Mouse (Mus musculus): Measurements from ENCODE around the gene Fzd7.
"Not testable (repeated sequence)": the region's sequence is repeated elsewhere in the genome, so short reads cannot be mapped to it uniquely, and the experiment has no call there.

Gene Fzd7

GRCm38 (mm10) chr1:59482331-59482695, at the start of gene Fzd7:
Gene Fzd7, plus strand, starts transcription at chr1:59482424.
- no peak for DNase-seq (ENCODE audit: low read depth, low spot score)

- DNase-seq (ENCODE audit: low read depth, low spot score): no peak
These were observed 48.9 kb upstream of the Fzd7 start for GRCm38 (mm10) chr1:59433296-59433695.

- DNase-seq (ENCODE audit: low read depth, low spot score): no peak
These were observed 48.2 kb upstream of the Fzd7 start for GRCm38 (mm10) chr1:59434071-59434470.

DNA sequence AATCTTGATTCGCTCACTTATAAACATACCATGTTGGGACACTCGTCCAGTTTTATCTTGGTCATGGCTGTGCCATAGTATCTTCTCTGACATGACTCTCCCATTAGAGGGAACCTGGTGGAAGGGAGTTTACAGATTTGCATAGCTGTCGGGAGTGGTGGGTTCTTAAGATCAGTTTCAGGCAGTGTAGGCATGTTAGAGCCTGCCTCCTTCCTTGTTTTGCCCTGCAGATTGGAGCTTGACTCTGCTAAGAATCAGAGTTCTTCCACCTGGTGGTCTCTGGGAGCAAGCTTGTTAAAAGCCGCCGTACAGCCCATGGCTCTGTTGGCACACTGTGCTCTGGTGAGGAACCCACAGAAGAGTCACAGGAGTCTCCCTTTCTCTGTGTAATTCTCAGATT, 47.0 kb upstream of the Fzd7 start:
- no peak for DNase-seq (ENCODE audit: low read depth, low spot score)

GRCm38 (mm10) chr1:59436321-59436720, 45.9 kb upstream of the Fzd7 start:
- DNase-seq (ENCODE audit: low read depth, low spot score): no peak

- DNase-seq (ENCODE audit: low read depth, low spot score): no peak
These were observed 44.3 kb upstream of the Fzd7 start for GRCm38 (mm10) chr1:59437927-59438326.

DNA sequence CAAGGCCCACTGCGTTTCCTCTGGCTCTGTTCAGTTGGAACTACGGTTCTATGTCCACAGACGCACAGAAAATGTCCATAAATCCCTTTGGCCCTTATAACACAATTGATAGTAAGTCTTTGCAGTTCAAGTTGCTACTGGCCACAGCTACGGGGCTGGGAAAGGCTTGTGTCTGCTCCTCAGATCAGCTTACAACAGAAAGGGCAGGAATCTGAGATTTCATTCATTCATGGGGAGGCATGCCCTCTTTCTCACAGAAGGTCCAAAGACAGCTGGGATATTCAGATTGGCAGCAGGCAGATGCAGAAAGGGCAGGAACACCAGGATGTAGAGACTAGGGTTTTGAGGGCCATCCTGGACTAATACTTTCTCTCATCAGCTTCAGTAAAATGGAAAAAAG, 43.9 kb upstream of the Fzd7 start:
- DNase-seq (ENCODE audit: low read depth, low spot score): no peak

DNA sequence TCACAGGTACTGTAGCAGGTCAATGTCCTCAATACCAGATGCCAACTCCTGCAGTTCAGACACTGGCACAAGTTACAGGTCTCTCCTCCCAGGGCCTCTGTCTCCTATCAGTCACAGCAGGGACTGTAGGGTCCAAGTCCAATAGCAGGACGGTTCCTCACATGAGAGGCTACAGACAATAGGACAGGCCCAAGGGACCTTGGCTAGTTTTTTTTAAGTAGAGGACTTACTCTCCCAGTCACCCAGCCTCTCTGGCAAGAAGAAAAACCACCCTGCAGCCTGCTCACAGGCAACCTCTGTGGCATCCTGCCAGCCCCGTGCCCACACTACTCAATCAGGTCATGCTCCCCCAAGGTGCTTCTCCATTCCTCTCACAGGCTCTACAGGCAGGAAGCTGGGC, 43.0 kb upstream of the Fzd7 start:
- DNase-seq (ENCODE audit: low read depth, low spot score): no peak

GRCm38 (mm10) chr1:59439941-59440340, 42.3 kb upstream of the Fzd7 start:
- DNase-seq (ENCODE audit: low read depth, low spot score): no peak

DNA sequence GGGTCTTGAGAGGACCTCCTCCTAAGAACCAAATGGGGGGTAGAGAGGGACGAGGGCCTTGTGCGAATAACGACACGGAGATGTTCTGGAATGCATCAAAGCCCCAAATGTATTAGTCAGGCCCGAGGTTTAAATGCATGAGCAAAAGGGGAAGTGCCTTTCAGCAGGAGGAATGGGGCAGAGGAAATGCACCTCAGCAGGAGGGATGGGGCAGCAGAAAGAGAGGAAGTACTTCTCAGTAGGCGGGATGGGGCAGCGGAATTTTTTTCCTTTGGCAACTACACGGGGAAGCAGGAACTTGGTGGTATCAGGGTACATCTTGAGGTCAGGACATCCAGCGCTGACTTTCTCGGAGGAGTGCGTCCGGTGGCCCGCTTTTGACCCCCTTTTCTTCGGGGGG, 39.5 kb upstream of the Fzd7 start:
- not testable (repeated sequence) for DNase-seq (ENCODE audit: low read depth, low spot score)

DNA sequence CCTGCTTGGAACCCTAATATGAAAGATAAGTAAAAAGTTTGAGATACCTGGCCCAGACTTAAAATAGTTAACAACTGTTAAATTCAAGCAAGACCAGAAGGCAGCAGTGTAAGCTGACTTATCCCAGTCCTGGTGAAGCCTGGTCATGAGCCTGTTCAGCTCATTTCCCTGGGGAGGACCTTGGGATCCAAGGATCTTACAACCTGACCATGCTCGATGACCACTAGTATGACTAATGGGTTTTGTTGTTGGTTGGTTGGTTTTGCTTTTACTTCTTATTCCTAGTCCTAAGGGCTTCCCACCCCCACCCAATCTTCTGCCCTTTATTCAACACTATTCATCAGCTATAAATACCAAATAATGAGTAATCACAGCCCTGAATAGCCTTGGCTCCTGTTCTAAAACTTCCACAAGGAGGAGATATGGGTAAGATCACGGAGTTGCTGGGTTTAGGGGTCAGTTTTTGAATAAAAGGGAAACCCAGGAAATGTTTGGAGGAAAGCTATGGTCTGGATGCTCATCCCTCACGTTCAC, 38.0 kb upstream of the Fzd7 start:
- no peak for DNase-seq (ENCODE audit: low read depth, low spot score)

DNA sequence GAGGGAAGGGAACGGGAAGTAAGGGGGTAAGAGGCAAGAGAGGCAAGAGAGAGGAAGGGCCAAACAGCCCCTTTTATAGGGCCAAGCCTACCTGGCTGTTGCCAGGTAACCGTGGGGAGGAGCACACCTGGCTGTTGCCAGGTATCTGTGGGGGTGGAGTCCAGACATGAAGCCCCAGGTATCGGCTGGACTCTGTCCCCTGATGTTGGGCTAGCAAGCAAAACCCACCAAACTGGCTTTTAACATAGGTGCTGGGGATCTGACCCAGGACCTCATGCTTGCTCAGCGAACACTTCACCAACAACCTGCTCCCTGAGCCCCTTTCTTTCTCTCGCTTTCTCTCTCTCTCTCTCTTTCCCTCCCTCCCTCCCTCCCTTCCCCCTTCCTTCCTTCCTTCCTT, 37.0 kb upstream of the Fzd7 start:
- no peak for DNase-seq (ENCODE audit: low read depth, low spot score)

- DNase-seq (ENCODE audit: low read depth, low spot score): no peak
These were observed 33.5 kb upstream of the Fzd7 start for GRCm38 (mm10) chr1:59448497-59449270.

DNA sequence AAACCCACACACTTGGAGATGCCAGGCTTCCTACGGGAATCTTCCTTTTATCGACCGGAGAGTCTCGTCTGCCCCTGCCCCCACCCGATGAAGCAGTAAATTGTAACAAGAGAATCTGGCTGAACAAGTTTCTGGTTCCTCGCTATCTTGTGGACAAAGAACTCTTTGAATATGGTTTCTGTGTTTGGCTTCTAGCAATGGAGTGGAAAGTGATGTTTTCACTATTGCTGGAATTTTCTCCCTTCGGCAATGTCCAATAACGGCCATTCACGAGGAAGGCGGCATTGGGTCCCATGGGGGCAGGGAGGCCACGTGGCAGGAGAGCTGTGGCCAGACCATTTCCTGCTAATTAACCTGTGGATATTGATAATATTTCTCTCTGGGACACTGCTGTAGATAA, 32.8 kb upstream of the Fzd7 start:
- no peak for DNase-seq (ENCODE audit: low read depth, low spot score)

GRCm38 (mm10) chr1:59450896-59451295, 31.3 kb upstream of the Fzd7 start:
- DNase-seq (ENCODE audit: low read depth, low spot score): no peak

GRCm38 (mm10) chr1:59451584-59451983, 30.6 kb upstream of the Fzd7 start:
- no peak for DNase-seq (ENCODE audit: low read depth, low spot score)

- DNase-seq (ENCODE audit: low read depth, low spot score): no peak
These were observed 25.4 kb upstream of the Fzd7 start for GRCm38 (mm10) chr1:59456825-59457224.

DNA sequence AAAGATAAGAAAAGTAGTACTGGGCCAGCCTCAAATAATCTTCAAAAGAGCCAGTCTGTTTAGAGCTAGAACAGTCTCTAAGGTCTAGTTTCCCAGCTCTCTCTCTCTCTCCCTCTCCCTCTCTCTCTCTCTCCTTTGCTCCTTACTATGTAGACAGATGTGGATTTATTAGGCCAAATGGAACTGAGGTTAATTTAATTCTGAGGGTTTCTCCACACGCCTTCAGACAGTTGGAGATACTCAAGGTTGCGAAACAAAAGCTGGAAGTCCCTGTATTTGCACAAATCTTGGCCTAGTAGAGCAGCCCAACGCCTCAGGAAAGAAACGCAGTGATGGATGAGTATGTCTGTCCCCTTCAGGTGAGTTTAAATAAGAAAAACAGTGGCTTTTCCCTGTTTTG, 24.4 kb upstream of the Fzd7 start:
- DNase-seq (ENCODE audit: low read depth, low spot score): no peak

DNA sequence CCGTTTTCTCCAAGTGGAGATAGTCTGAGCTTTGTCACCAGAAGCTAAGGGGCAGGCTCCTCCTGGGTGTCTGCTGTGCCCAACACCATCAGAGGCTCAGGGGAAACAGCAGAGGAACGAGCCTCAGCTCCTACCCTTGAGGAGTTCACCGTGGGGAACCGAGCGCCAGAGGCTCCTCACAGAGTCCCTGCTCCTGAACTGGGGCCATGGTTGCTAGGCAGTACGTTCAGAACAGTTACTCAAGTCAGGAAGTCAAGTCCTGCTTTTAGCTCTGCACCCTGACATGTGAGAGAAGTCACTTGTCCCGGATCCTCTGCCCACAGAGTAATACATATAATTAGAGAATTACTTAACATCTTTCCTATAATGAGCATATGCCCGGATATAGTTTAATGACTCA, 23.3 kb upstream of the Fzd7 start:
- DNase-seq (ENCODE audit: low read depth, low spot score): no peak

DNA sequence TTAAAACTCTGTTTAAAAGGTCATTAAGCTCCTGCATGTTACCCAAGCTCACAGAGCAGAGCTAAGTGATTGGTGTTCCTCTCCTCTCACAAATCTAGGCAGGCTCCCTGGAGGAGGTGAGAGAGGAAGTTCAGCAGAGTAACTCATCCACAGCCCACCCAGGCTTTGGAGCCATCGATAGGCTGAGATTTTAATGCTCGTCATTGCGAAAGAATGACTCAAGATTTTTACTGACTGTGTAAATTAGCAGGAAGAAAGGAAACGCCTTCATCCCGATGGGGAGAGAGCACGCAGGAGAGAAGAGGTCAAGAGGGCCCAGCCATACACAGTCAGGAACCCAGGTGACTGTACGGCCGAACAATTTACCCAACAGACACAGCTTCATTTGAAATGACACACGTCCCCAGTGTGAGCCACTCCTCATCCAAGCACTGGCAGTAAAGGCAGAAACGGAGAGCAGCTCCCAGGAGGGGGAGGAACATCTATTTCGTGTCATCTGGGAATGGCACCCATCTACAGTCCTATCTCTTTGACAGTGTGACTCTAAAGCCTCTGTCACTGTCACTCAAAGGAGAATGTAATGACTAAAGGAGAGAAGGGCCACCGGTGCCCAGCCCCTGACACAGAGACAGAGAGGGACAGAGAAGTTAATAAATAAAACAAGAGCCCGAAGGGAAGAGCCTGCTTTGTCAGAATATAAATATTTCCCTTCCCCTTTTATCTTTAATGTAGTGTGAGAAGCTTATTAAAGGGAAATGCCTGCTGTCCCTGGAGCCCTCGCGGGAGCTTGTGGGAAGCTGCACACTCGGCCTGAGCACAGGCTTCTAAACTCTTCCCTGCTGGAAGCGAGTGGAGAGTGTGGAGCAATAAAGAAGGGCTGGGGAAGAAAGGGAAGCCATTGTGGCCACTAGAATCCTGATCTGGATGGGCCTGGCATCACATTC, 17.3 kb upstream of the Fzd7 start:
- DNase-seq (ENCODE audit: low read depth, low spot score): no peak

- no peak for DNase-seq (ENCODE audit: low read depth, low spot score)
These were observed 16.6 kb upstream of the Fzd7 start for GRCm38 (mm10) chr1:59465640-59466008.

- DNase-seq (ENCODE audit: low read depth, low spot score): no peak
These were observed 13.1 kb upstream of the Fzd7 start for GRCm38 (mm10) chr1:59469170-59469569.

- DNase-seq (ENCODE audit: low read depth, low spot score): no peak
These were observed 11.5 kb upstream of the Fzd7 start for GRCm38 (mm10) chr1:59470766-59471165.

Data from CD4-positive helper T cell, adult 2 months (primary cell).